Mouse (Mus musculus): ENCODE measurements around the gene Tmem132c. TPM values are rescaled to one million over a fixed set of nuclear protein-coding genes. Genes with fewer than 3 reads are reported as not detected.

Gene Tmem132c
- polyA plus RNA-seq, 1 experiment from 2014 or later: 11.9 TPM

DNA sequence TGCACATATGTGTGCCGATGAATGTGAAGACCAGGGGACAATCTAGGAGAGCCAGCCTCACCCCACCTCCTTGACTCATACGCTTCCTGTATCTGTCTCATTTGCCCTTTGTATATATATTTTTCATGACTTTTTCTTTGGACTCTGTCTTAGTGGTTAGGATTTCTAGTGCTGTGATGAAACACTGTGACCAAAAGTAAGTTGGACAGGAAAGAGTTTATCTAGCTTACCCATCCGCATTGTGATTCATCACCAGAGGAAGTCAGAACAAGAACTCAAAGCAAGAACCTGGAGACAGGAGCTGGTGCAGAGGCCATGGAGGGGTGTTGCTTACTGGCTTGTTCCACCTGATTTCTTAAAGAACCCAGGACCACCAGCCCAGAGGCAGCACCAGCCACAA lies 250.1 kb downstream of the Tmem132c start:
- Histone ChIP-seq H3K27me3 (ENCODE audit: insufficient read depth, poor library complexity, severe bottlenecking) (no peaks in the 10 kb centered on the region), H3K4me3 (no peak overlapping the region), H3K27ac (no peak overlapping the region), H3K4me1 (no peaks in the 10 kb centered on the region), H3K9me3 (0 out of 2 replicates have a peak, but pooled peaks cover 2% of the 10 kb centered on the region), H3K36me3 (no peaks in the 10 kb centered on the region)
- no peak for DNase-seq (ENCODE audit: low spot score)
- WGBS: 90% methylated on average over 3 of the region's 3 CpGs

DNA sequence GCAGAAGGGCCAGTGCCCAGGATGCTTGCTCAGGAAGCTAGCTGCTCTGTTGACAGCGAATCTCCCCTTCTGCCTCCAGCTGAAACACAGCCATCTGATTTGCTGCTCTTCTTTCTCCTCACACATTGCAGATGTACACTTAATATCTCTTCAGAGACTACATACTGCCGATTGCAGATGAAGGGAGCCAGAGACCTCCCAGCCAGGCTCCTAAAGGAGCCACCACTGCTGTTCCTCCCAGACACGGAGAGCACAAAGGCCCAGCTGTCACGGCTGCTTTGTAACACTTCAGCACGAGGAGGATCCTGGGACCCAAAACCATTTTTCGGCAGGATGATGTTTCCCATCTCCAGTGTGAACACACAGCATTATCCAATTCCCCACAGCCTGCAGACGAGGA lies 255.3 kb downstream of the Tmem132c start:
- DNase-seq (ENCODE audit: low spot score): no peak
- Histone ChIP-seq H3K27ac (no peak overlapping the region), H3K4me3 (no peak overlapping the region), H3K9me3 (no peaks in the 10 kb centered on the region), H3K27me3 (ENCODE audit: insufficient read depth, poor library complexity, severe bottlenecking) (no peaks in the 10 kb centered on the region), H3K36me3 (no peaks in the 10 kb centered on the region), H3K4me1 (no peaks in the 10 kb centered on the region)
- 64% methylated on average over 7 of the region's 7 CpGs for WGBS

DNA sequence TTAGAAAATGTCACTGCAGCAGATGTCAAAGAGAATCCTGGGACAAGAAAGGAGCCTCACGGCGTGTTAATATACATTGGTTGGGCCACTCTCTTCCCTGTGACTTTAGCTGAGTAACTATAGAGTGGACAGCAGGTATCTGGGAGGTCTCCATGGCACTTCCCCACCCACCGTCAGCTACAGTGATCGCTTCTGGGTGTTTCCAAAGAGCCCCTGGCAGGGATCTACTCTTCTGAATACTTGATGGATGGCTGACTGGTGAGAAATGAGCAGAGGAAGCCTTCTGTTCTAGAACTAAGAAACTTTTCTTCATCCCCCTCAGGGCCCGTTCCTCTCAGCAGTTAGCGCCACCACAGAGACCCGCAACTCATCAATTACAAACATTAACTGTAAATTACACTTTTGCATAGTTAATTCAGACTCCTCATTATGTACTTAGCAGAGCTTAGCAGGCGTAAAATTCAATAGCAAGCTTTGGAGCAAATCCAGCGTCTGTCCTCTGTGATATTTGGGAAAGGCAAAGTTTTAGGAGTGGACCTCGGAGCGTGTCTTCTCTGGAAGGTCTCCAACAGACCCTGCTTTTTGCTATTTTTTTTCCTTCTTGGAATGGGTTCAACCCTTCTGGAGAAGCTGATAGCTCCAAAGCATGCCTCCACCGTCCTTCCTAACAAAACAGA lies 257.7 kb downstream of the Tmem132c start:
- Histone ChIP-seq H3K36me3 (no peaks in the 10 kb centered on the region), H3K27me3 (ENCODE audit: insufficient read depth, poor library complexity, severe bottlenecking) (no peaks in the 10 kb centered on the region), H3K4me3 (no peak overlapping the region), H3K9me3 (no peaks in the 10 kb centered on the region), H3K27ac (no peak overlapping the region), H3K4me1 (no peaks in the 10 kb centered on the region)
- no peak for DNase-seq (ENCODE audit: low spot score)
- WGBS: 76% methylated on average over 12 of the region's 12 CpGs

DNA sequence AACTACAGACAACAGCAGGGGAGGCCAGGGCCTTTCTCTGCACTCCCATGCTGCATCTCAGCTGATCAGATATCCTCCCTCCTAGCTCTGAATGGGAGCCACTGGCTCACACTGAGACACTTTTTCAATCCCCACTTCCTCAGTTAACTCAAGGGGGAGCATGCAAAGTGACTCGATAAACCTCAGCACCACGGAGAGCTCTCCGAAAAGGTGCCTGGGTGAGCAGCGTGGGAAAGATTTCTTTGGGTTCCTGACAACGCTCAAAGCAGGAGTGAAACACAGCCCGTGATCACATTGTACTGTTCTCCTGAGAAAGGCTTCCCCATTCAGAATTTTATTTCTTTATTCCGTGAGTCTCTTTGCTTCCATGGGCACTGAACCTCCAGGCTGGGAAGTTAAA lies 261.2 kb downstream of the Tmem132c start:
- no peak overlapping the region for H3K4me3 ChIP-seq
- WGBS: 25% methylated on average over 7 of the region's 7 CpGs
- no peaks in the 10 kb centered on the region for H3K27me3 ChIP-seq (ENCODE audit: insufficient read depth, poor library complexity, severe bottlenecking)
- no peaks in the 10 kb centered on the region for H3K9me3 ChIP-seq
- DNase-seq (ENCODE audit: low spot score): no peak
- no peaks in the 10 kb centered on the region for H3K36me3 ChIP-seq
- no peaks in the 10 kb centered on the region for H3K4me1 ChIP-seq
- no peak overlapping the region for H3K27ac ChIP-seq

DNA sequence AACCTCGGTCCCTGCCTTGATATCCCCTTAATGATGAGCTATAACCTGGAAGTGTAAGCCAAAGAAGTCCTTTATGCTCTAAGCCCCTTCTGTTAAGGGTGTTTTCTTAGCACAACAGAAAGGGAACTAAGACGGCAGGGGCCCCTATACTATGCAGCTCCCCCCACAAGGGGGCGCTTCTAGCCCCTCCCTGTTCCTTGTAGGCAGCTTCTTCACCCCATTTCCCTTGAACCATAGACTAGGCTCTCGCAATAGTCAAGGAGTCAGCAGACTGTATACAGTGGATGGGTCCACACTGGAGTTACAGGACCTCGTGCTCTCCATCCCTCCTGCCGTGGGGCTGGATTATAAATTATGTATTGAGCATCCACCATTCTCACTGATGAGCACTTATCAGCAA lies 264.1 kb downstream of the Tmem132c start:
- no peaks in the 10 kb centered on the region for H3K36me3 ChIP-seq
- H3K4me3 ChIP-seq: no peak overlapping the region
- no peak overlapping the region for H3K27ac ChIP-seq
- whole genome bisulfite sequencing: 73% methylated on average over 6 of the region's 6 CpGs
- H3K9me3 ChIP-seq: no peaks in the 10 kb centered on the region
- no peaks in the 10 kb centered on the region for H3K4me1 ChIP-seq
- no peak for DNase-seq (ENCODE audit: low spot score)
- H3K27me3 ChIP-seq (ENCODE audit: insufficient read depth, poor library complexity, severe bottlenecking): no peaks in the 10 kb centered on the region

DNA sequence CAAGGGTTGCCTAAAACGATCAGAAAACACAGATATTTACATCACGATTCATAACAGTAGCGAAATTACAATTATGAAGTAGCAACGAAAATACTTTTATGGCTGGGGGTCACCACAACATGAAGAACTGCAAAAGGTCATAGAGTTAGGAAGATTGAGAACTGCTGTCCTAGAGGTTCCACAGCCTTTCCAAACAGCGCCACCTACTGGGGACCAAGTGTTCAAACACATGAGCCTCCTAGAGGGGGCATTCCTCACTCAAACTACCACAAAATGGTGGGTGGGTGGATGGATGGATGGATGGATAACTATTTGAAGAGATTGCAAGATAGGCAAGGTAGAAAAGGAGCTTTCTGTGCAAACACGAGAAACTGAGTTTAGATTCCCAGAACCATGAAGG lies 270.0 kb downstream of the Tmem132c start:
- Histone ChIP-seq H3K27me3 (ENCODE audit: insufficient read depth, poor library complexity, severe bottlenecking) (no peaks in the 10 kb centered on the region), H3K9me3 (no peaks in the 10 kb centered on the region), H3K4me3 (no peak overlapping the region), H3K4me1 (no peaks in the 10 kb centered on the region), H3K27ac (no peak overlapping the region), H3K36me3 (no peaks in the 10 kb centered on the region)
- WGBS: 85% methylated on average over 6 of the region's 6 CpGs
- DNase-seq (ENCODE audit: low spot score): no peak

DNA sequence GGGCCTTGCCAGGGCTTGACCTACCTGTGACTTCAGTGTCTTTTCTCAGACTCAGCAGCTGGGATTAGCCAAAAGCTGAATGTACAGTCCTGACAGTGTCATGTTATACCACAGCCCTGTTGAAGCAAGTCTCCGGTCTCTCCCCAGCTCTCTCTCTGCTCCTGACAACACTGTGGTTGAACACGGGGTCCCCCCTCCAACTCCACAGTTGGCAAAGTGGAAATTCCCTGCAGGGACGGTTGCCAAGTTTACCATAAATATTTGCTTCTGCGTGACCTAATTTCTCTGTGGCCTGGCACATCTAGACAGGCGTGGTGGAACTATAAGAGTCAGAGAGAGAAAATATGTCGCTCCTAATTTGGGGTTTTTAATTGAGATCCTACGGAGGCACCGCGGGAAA lies 274.4 kb downstream of the Tmem132c start:
- Histone ChIP-seq H3K4me3 (no peak overlapping the region), H3K4me1 (no peaks in the 10 kb centered on the region), H3K27ac (no peak overlapping the region), H3K36me3 (no peaks in the 10 kb centered on the region), H3K27me3 (ENCODE audit: insufficient read depth, poor library complexity, severe bottlenecking) (no peaks in the 10 kb centered on the region), H3K9me3 (no peaks in the 10 kb centered on the region)
- 85% methylated on average over 9 of the region's 9 CpGs for WGBS
- DNase-seq (ENCODE audit: low spot score): no peak

DNA sequence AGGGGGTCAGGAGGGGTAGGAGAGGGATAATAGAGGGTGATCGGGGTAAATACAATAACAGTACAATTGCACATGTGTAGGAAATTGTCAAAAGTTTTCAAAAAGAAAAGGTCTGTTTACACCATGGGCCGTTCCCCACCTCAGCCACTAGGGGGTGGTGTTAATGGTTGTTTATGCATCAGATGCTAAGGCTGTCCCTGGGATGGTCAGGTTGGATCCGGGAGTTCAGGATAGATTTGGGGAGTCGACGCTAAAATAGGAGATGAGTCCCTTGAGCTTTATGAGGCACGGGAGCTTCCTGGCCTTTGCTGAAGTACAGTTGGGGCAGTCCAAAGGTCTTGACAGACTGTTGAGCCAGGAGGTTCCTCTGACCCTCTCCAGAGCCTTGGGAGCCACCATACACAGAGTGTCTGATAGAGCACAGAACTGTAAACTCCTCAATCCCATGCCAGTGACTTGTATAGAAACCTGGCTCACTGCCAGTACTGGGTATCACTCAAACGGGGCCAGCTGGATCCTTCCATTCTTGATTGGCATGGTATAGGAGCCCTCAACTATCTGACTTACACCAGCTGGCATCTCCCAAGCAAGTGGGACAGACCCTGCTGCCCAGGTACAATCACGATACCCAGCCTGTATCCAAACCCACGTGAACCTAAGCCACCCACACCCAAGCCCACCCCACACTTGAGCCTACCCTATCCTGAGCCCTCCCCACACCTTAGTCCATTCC lies 281.3 kb downstream of the Tmem132c start:
- H3K27me3 ChIP-seq (ENCODE audit: insufficient read depth, poor library complexity, severe bottlenecking): no peaks in the 10 kb centered on the region
- H3K4me3 ChIP-seq: no peak overlapping the region
- H3K4me1 ChIP-seq: no peaks in the 10 kb centered on the region
- no peak for DNase-seq (ENCODE audit: low spot score)
- no peaks in the 10 kb centered on the region for H3K36me3 ChIP-seq
- H3K27ac ChIP-seq: no peak overlapping the region
- WGBS: 53% methylated on average over 9 of the region's 9 CpGs
- no peaks in the 10 kb centered on the region for H3K9me3 ChIP-seq

DNA sequence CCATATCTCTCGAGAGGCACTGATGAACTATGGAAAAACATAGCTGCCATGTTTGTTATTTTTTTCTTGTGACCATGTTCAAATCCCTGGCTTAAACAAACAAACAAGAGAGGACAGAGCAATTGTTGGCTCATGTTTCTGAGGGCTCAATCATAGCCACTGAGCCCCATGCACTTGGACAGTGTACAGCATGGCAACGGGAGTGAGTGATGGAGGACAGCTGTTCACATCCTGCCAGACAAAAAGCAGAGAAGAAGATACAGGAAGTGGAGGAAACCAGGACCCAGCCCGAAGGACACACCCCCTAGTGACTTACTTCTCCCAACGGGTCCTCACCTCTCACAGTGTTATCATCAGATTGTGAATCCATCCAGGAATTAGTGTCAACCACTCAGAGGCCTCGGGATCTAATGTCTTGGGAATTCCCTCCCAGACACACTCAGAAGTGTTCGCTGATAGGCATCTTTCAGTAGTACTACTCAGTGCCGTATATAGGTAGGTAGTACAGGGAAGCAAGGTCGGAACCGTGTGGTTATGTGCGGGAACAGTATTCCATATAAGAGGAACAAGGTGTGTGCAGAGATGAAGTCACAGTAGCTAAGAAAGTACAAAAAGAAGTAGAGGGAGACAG lies 285.9 kb downstream of the Tmem132c start:
- no peak for DNase-seq (ENCODE audit: low spot score)
- Histone ChIP-seq H3K27me3 (ENCODE audit: insufficient read depth, poor library complexity, severe bottlenecking) (no peaks in the 10 kb centered on the region), H3K36me3 (no peaks in the 10 kb centered on the region), H3K27ac (no peak overlapping the region), H3K9me3 (no peaks in the 10 kb centered on the region), H3K4me3 (no peak overlapping the region), H3K4me1 (no peaks in the 10 kb centered on the region)
- WGBS: 62% methylated on average over 10 of the region's 10 CpGs

DNA sequence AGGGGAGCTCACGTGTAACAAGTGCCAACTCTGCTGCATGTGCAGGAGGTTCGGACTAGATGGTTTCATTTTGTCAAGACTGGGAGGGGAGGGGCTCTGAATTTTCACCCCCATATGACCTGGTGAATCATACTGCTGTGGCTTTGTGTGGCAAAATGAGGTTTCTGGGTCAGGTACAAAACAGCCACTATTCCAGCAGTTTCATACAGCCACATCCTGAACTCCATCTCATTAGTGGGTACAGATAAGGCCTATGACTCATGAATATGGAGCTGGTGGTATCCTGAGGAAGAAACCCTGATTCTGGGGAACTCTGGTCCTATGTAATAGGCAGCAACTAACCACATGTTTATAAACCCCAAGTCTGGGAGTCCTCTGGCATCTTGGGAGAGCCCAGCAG lies 295.9 kb downstream of the Tmem132c start:
- WGBS: 78% methylated on average over 2 of the region's 2 CpGs
- no peak overlapping the region for H3K27ac ChIP-seq

DNA sequence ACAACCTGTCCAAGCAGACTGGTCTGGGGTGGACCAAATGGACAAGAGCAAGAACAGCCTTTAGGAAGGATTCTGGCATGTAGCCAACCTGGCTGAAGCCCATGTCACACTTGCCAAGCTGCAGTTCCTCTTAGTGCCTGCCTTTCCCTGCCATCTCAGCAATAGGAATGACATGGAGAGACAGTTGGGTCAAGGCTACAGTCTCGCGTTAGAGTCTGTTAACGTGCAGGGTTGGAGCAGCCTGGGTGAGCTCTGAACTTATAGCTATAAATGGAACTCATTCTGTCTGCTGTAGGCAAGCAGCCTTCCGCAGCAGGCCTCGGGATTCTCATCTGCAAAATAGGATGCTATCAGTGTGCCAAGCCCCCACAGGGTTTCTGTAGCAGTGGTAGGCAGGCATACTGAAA lies 305.0 kb downstream of the Tmem132c start:
- no peak for DNase-seq (ENCODE audit: low spot score)
- H3K36me3 ChIP-seq: no peaks in the 10 kb centered on the region
- WGBS: 83% methylated on average over 5 of the region's 5 CpGs
- no peak overlapping the region for H3K27ac ChIP-seq
- H3K4me3 ChIP-seq: no peak overlapping the region
- no peaks in the 10 kb centered on the region for H3K27me3 ChIP-seq (ENCODE audit: insufficient read depth, poor library complexity, severe bottlenecking)
- H3K4me1 ChIP-seq: no peaks in the 10 kb centered on the region
- no peaks in the 10 kb centered on the region for H3K9me3 ChIP-seq

More for the DNA sequence above, 295.9 kb downstream of the Tmem132c start:
- Histone ChIP-seq H3K27me3 (ENCODE audit: insufficient read depth, poor library complexity, severe bottlenecking) (no peaks in the 10 kb centered on the region), H3K9me3 (no peaks in the 10 kb centered on the region), H3K36me3 (no peaks in the 10 kb centered on the region), H3K4me3 (no peak overlapping the region), H3K4me1 (no peaks in the 10 kb centered on the region)
- no peak for DNase-seq (ENCODE audit: low spot score)

DNA sequence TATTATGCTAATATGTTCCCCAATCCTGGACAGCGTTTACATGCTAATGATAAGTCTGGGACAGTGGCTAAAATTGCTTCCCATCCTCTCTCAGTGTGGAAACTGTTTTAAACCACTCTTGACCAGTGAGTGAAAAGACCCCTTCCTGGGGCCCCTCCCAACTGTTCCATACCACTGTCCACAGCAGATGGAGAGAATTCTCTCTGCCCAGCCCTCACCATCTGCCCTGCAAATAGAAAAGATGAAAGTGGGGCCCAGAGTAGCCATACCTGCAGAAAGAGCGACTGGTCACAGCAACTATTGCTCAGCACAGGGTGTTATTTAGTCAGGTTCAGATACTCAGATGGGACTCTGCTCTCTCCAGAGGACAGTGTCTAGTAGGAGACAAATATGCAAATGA lies 306.5 kb downstream of the Tmem132c start:
- 74% methylated on average over 2 of the region's 2 CpGs for WGBS
- no peak for DNase-seq (ENCODE audit: low spot score)
- no peak overlapping the region for H3K4me3 ChIP-seq

DNA sequence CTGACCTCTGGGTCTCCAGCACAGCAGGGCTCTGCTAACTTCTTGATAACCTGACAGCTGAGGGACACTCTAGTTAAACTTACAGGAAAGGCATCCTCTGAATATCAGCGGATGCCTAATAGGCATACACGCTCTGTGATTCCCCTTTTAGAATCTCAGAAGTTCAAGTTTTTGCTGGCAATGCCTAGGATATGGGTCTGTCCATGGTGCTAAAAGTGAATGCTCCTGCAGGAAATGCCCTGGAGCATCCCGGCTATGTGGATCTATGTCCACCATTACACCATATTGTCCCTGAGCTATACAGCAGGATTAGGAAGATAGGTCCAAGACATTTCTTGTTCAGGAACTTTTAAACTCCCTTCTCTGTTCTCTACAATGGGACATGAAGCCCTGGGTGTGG lies 319.5 kb downstream of the Tmem132c start:
- Histone ChIP-seq H3K4me1 (0 out of 2 replicates have a peak, but pooled peaks cover 4% of the 10 kb centered on the region), H3K27me3 (ENCODE audit: insufficient read depth, poor library complexity, severe bottlenecking) (no peaks in the 10 kb centered on the region), H3K27ac (no peak overlapping the region), H3K36me3 (peaks cover 6% of the 10 kb centered on the region; the same call in 1 of the 2 replicates), H3K4me3 (no peak overlapping the region), H3K9me3 (no peaks in the 10 kb centered on the region)
- WGBS: 70% methylated on average over 3 of the region's 3 CpGs
- DNase-seq (ENCODE audit: low spot score): no peak

More for the DNA sequence above, 306.5 kb downstream of the Tmem132c start:
- no peaks in the 10 kb centered on the region for H3K36me3 ChIP-seq
- H3K27ac ChIP-seq: no peak overlapping the region
- H3K9me3 ChIP-seq: no peaks in the 10 kb centered on the region
- no peaks in the 10 kb centered on the region for H3K4me1 ChIP-seq
- H3K27me3 ChIP-seq (ENCODE audit: insufficient read depth, poor library complexity, severe bottlenecking): no peaks in the 10 kb centered on the region

Measured in heart, embryonic 10.5 days (tissue).